Mouse (Mus musculus) gastrocnemius, postnatal 36 days (tissue): ENCODE results near the gene D630023F18Rik. TPM values are rescaled to one million over a fixed set of nuclear protein-coding genes. Genes with fewer than 3 reads are reported as not detected.

Source experiments
- DNase-seq, 2 experiments: peaks; one replicate each; pipeline ENCODE4 v3.0.0; 2022
- intact Hi-C: fragments of 180-260 bp; cut with DNase I; formaldehyde crosslinking; loops from one replicate; pipeline ENCODE4 v1.15.1; 2025
- total RNA-seq, 2 experiments: library from RNA; stranded (reverse); gene quantifications; 2 replicates each; pipeline ENCODE4 v1.2.3; 2021

The D630023F18Rik gene
- total RNA-seq, 2 experiments from 2014 or later, result not detected

GRCm38 (mm10) chr1:65112807-65113196 lies 10.2 kb downstream of the D630023F18Rik start:
- intact Hi-C loops, result loop anchor here (5.0 kb wide), 1 partner anchor 49 kb away; no protein-coding TSS in a partner anchor
- DNase-seq, result no peak

DNA sequence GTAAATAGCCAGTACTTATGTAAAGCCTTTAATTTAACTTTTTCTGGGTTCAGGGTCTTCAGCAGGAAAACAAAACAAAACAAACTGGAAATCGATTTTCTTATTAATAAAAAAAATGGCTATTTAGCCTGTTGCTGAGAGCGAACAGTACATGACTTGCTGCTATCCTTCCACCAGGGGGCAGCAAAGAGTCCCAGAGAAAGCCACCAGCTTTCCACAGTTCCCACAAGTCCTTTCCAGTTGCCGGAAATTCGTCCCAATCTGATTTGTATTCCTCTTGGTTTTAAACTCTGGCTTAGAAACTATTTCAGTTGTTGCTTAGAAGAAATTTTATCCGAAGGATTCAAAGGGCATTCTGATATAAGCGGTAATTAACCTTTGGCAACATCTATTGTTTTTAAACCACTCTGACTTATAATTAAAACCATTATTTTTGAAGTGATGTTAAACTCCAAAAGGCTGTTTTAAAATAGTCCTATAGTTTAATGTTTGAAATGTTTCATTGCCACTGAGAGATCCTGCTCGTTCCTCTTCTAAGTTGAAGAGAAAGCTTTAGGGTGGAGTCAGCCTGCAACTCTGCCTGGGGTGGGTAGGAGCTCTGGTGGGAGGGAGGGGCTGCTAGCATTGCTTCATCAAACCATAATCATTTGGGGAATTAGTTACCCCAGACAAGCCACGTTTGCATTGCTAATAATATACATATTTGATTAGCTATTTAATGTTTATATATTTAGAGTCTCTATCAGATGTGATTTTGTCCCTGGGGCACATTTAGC lies 10.8 kb downstream of the D630023F18Rik start:
- intact Hi-C loops, result loop anchor here (5.0 kb wide), 1 partner anchor 50 kb away; no protein-coding TSS in a partner anchor
- peak in 1 of 2 experiments; percentile 65 for DNase-seq

DNA sequence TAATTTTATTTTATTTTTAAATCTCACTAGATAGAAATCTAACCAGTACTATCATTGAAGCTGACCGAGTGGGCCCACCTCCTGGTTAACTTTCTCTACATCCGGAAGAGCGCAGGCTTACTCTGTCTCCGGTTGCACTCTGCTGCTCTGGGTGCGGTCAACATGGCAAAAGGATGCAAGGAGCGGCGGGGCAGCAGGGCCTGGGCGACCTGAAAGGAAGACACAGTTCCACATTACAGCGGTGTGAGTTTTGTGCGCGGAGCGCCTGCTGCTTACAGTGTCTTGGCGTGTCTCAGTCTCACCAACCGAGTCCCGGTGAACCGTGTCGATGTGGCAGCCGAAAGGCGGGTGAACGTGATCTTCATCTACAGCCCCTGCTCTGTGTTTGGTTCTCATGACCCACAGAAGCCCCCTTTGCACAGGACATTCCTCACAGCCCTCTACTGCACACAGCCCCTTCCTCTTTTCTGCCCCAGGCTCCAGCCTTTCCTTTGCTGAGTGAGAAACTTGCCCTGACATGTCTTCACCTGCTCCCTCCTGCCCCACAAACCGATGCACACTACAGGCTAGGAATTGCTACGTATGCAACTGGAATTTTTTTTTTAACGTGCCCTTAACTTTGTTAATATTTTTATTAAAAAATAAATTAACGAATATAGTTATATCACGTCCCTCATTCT lies 13.1 kb downstream of the D630023F18Rik start:
- no peak for DNase-seq
- intact Hi-C loops, result loop anchor here (5.0 kb wide), 1 partner anchor 52 kb away; no protein-coding TSS in a partner anchor

GRCm38 (mm10) chr1:65109196-65109595 lies 13.8 kb downstream of the D630023F18Rik start:
- DNase-seq, result no peak
- intact Hi-C loops, result no loop called here

DNA sequence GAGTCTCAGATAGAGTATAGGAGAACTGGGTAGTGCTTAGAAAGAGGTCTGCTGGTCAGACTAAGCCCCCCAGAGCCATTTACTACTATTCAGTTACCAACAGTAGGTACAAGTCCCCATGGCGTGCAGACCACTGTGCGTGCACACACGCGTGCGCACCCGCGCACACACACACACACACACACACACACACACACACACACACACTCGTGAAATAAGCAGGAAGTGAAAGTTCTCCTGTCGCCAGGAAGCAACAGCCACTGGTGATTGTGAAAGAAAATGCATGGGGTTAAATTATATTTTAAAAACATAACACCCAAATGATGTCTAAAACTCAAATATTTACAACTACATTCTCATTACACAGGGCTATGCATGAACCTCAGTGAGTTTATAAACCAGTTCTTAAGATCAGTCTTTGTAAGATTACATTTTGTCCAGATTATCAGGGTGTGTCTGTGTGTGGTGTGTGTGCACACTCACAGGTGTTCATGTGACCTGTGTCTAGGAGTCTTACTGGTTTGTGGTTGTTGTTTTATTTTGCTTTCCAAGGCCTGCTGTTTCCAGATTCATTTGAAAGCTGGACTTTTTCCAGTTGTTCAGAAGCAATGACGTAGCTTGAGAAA lies 15.2 kb downstream of the D630023F18Rik start:
- DNase-seq, result no peak
- intact Hi-C loops, result no loop called here

- no peak for DNase-seq
- intact Hi-C loops, result no loop called here
Observed at GRCm38 (mm10) chr1:65103273-65103672, 19.7 kb downstream of the D630023F18Rik start, which contains the start of gene Cryga. TSS of gene Cryga (minus strand) at chr1:65103373.

DNA sequence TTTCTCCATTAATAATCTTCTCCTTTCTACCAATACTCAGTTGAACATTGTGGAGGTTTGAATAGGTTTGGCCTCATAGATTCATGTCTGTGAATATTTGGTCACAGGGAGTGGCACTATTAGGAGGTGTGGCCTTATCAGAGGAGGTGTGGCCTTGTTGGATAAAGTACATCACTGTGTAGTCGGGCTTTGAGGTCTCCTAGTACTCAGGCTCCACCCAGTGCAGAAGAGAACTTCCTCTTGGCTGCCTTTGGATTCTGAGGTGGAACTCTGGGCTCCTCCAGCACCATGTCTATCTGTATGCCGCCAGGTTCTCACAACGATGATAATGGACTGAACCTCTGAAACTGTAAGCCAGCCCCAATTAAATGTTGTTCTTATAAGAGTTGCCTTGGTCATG lies 26.1 kb downstream of the D630023F18Rik start:
- intact Hi-C loops, result no loop called here
- DNase-seq, result no peak

DNA sequence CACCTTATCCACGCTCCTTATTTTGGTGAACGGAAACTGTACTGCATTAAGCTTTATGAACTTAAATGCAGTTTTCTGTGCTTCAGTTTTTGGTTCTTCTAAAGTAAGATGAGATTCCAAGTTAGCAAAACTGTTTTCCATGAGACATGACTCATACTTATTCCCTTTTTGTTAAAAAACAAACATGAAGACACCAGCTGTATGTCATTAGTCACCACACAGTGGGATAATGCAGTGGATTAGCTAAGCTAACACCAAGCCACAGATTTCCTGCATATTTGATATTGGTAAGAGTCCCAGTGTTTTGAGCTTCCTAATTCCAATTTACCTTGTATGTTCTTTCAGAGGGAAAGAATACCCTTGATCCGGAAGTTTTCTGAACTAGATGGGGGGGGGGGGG lies 31.4 kb downstream of the D630023F18Rik start:
- no peak for DNase-seq
- intact Hi-C loops, result no loop called here

DNA sequence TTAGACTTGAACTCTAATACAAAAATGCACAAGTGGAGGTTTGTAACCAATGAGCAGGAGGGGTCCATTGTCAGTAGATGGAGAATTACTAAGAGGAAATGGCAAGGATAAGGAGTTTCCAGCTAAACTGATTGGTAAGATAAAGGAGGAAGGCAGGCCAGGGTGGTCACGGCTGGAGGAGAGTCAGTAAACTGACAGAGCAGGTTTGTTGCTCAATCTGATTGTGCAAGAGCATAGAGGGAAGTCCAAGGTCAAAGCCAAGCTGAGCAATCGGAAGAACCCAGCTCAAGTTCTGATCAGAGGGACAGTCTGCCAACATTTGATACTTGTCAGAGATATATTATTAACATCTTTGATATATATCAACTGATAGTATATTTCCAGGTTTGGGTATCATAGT lies 32.6 kb downstream of the D630023F18Rik start:
- intact Hi-C loops, result no loop called here
- peak in 1 of 2 experiments; percentile 11 for DNase-seq

DNA sequence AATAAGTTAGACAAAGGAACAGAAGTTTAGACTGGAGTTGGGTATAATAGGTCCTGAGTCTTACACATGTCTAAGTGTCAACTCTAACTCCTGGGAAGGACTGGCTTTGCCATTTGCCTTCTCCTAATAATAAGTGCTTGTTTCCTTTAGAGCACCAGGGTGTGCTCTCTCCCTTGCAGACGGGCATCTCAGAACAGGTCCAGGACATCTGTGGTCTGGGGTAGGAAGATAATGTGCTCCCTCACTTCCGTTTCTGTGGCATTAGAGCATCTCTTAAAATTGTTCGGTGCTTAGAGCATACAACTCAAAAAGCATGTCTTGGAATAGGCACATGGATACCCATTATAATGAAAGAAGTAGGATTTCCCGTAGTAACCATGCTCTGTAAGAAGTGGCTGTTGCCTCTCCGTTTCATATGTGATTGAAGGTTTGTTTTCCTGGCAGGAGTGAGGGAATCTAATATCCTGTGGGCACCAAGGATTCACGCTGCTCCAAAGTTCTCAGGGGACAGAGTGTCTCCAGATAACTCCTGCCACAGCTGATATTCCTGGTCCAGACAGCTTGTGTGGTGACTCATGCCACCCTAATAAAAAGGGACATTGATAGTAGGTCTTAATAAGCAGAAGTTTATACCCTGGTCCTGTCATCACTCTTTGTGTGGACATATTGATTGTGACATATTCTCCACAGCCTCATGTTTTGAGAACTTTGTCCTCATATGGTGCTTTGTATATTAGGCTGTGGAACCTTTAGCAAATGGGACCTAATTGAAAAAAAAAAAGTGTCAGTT lies 34.3 kb downstream of the D630023F18Rik start:
- no peak for DNase-seq
- intact Hi-C loops, result no loop called here

- intact Hi-C loops, result no loop called here
Observed at GRCm38 (mm10) chr1:65082188-65082587, 40.8 kb downstream of the D630023F18Rik start, which contains the start of gene Crygb. TSS of gene Crygb (minus strand) at chr1:65082288.

DNA sequence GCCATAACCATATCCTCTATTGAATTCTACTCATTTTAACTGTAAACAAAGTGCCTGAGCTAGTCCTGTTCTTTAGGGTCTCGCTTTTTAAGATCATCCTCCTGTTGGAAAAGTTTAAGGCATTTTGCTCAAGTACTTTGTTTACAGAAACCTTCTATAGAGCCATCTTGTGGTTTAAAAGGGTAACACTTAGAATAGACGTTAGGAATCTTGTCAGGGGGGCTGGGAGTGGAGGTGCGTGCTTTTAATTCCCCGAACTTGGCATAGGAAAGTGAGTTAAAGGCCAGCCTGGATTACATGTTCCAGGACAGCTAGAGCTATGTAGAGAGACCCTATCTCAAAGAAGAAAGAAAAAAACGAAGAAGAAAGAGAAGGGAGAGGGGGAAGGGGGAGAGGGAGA lies 47.4 kb downstream of the D630023F18Rik start:
- intact Hi-C loops, result no loop called here
- no peak for DNase-seq

More at GRCm38 (mm10) chr1:65082188-65082587, 40.8 kb downstream of the D630023F18Rik start, which contains the start of gene Crygb:
- no peak for DNase-seq

GRCm38 (mm10) chr1:65073589-65073988 lies 49.4 kb downstream of the D630023F18Rik start, which contains the start of gene Crygc:
TSS of gene Crygc (minus strand) at chr1:65073689.
- intact Hi-C loops, result no loop called here
- no peak for DNase-seq

- intact Hi-C loops, result no loop called here
- no peak for DNase-seq
Observed at GRCm38 (mm10) chr1:65067842-65068241, 55.2 kb downstream of the D630023F18Rik start.

DNA sequence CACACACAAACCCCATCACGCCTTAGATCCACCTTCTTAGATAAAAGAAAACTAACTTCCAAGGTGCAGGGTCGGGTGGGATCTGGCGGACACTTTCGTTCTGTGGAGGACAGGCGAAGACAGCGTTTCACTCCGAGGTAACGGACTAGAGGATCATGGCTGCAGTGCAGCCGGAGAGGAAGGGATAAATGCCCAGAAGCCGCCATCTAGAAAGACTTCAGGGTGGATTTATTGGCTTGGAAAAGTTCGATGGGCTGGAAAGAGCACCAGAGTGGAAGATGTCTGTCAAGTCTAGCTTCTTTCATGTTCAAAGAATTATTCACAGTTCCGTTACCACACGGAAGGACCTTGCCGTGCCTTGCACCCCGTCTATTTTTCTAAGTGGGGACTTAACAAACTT lies 58.8 kb downstream of the D630023F18Rik start:
- intact Hi-C loops, result no loop called here
- DNase-seq, result no peak

- intact Hi-C loops, result no loop called here
- DNase-seq, result no peak
Observed at GRCm38 (mm10) chr1:65063352-65063751, 59.7 kb downstream of the D630023F18Rik start, which contains the start of gene Crygd. TSS of gene Crygd (minus strand) at chr1:65063452.
